Mouse (Mus musculus) liver, adult 2 months (tissue): ENCODE measurements at regions not wholly inside any gene's neighbourhood (a gene's known extent, or its start where the extent isn't known, plus 50 kb on each side); places are given as distances from the start of the nearest gene placed in this dataset.

Experiments used
- CTCF ChIP-seq: fragments of 200-500 bp; IDR thresholded peaks from 2 replicates; pipeline ENCODE4 v1.5.1; 2011; ENCODE audit warnings: low read depth, low read length, control low read depth
- POLR2A ChIP-seq: fragments of 200-500 bp; IDR thresholded peaks from 2 replicates; pipeline ENCODE4 v1.6.1; 2011; ENCODE audit warnings: low read length, control low read depth; ENCODE audit not compliant: insufficient read depth; ENCODE audit errors: extremely low read depth

- TF ChIP-seq CTCF (no peak), POLR2A (no peak)
Observed at GRCm38 (mm10) chr1:76737663-76738062, 777.2 kb downstream of the Epha4 start.
